Mouse (Mus musculus) heart, postnatal 14 days (tissue): Measurements from ENCODE around the gene 1110051M20Rik. TPM values are rescaled to one million over a fixed set of nuclear protein-coding genes. Genes with fewer than 3 reads are reported as not detected.
A peak's percentile ranks its signal among the peaks of the same experiment; 100 is the strongest.

Experiments
- DNase-seq, 2 experiments: peaks; one replicate each; pipeline ENCODE4 v3.0.0; 2021 to 2022
- intact Hi-C: fragments of 180-260 bp; cut with DNase I; formaldehyde crosslinking; loops from one replicate; pipeline ENCODE4 v1.15.1; 2025
- total RNA-seq, 2 experiments: library from RNA; stranded (reverse); gene quantifications; 2 replicates each; pipeline ENCODE4 v1.2.3; 2021

The 1110051M20Rik gene
- total RNA-seq, 2 experiments from 2014 or later, result 10.5 to 12.0 TPM

- intact Hi-C loops, result no loop called here
- DNase-seq, result peak; percentile 27 to 40
Measured at GRCm38 (mm10) chr2:91361068-91361528, 83.4 kb downstream of the 1110051M20Rik start.

GRCm38 (mm10) chr2:91355767-91356166 lies 88.7 kb downstream of the 1110051M20Rik start:
- no peak for DNase-seq
- intact Hi-C loops, result no loop called here

GRCm38 (mm10) chr2:91354727-91355403 lies 89.6 kb downstream of the 1110051M20Rik start:
- intact Hi-C loops, result no loop called here

GRCm38 (mm10) chr2:91353854-91354253 lies 90.7 kb downstream of the 1110051M20Rik start:
- intact Hi-C loops, result no loop called here
- no peak for DNase-seq

More at GRCm38 (mm10) chr2:91354727-91355403, 89.6 kb downstream of the 1110051M20Rik start:
- no peak for DNase-seq

GRCm38 (mm10) chr2:91351841-91352240 lies 92.7 kb downstream of the 1110051M20Rik start:
- intact Hi-C loops, result no loop called here
- DNase-seq, result no peak

GRCm38 (mm10) chr2:91349974-91350457 lies 94.5 kb downstream of the 1110051M20Rik start:
- intact Hi-C loops, result no loop called here
- DNase-seq, result no peak

- intact Hi-C loops, result no loop called here
- DNase-seq, result no peak
Measured at GRCm38 (mm10) chr2:91348936-91349335, 95.6 kb downstream of the 1110051M20Rik start.

GRCm38 (mm10) chr2:91345644-91346043 lies 98.9 kb downstream of the 1110051M20Rik start:
- DNase-seq, result no peak
- intact Hi-C loops, result no loop called here

- DNase-seq, result no peak
- intact Hi-C loops, result no loop called here
Measured at GRCm38 (mm10) chr2:91339591-91339990, 104.9 kb downstream of the 1110051M20Rik start.

- intact Hi-C loops, result no loop called here
- peak; percentile 63 to 72 for DNase-seq
Measured at GRCm38 (mm10) chr2:91335128-91335527, 109.4 kb downstream of the 1110051M20Rik start.

- no peak for DNase-seq
- intact Hi-C loops, result no loop called here
Measured at GRCm38 (mm10) chr2:91331051-91331843, 113.3 kb downstream of the 1110051M20Rik start.

GRCm38 (mm10) chr2:91329996-91330738 lies 114.3 kb downstream of the 1110051M20Rik start:
- no peak for DNase-seq
- intact Hi-C loops, result no loop called here

- no peak for DNase-seq
- intact Hi-C loops, result no loop called here
Measured at GRCm38 (mm10) chr2:91328729-91329125, 115.8 kb downstream of the 1110051M20Rik start.

- no peak for DNase-seq
- intact Hi-C loops, result no loop called here
Measured at GRCm38 (mm10) chr2:91327968-91328728, 116.4 kb downstream of the 1110051M20Rik start.

GRCm38 (mm10) chr2:91326746-91327350 lies 117.7 kb downstream of the 1110051M20Rik start:
- DNase-seq, result peak in 1 of 2 experiments; percentile 29
- intact Hi-C loops, result no loop called here

- peak in 1 of 2 experiments; percentile 8 for DNase-seq
- intact Hi-C loops, result no loop called here
Measured at GRCm38 (mm10) chr2:91324761-91325421, 119.6 kb downstream of the 1110051M20Rik start.

GRCm38 (mm10) chr2:91324346-91324745 lies 120.2 kb downstream of the 1110051M20Rik start:
- intact Hi-C loops, result no loop called here
- DNase-seq, result no peak

- intact Hi-C loops, result no loop called here
- no peak for DNase-seq
Measured at GRCm38 (mm10) chr2:91322490-91322889, 122.0 kb downstream of the 1110051M20Rik start.

- no peak for DNase-seq
- intact Hi-C loops, result no loop called here
Measured at GRCm38 (mm10) chr2:91321923-91322322, 122.6 kb downstream of the 1110051M20Rik start.
